Mouse (Mus musculus): ENCODE measurements around the gene Creg1. TPM values are rescaled to one million over a fixed set of nuclear protein-coding genes. Genes with fewer than 3 reads are reported as not detected.
A peak's percentile ranks its signal among the peaks of the same experiment; 100 is the strongest.
"Not testable (repeated sequence)": the region's sequence is repeated elsewhere in the genome, so short reads cannot be mapped to it uniquely, and the experiment has no call there.

Creg1 gene
- total RNA-seq, 2 experiments from 2014 or later: 54.3 to 62.4 TPM

DNA sequence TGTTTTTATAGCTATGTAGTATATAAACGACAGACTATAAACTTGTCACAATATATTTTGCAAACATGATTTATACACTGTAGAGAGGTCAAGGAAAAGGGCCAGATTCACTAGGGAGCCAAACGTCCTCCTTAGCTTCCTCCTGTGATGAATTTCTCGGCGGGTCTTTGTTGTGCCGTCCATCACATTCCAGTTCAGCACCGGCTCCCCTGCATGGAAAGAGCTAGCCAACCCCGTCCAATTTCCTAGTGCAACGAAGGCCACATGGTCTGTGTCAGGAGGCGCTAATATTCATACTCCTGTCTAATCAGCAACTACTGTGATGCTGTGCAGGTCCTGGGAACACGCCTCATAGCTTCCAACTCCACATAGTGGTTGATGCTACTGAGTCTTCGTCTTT lies 15.5 kb upstream of the Creg1 start:
- no peak for DNase-seq (ENCODE audit: low spot score)

DNA sequence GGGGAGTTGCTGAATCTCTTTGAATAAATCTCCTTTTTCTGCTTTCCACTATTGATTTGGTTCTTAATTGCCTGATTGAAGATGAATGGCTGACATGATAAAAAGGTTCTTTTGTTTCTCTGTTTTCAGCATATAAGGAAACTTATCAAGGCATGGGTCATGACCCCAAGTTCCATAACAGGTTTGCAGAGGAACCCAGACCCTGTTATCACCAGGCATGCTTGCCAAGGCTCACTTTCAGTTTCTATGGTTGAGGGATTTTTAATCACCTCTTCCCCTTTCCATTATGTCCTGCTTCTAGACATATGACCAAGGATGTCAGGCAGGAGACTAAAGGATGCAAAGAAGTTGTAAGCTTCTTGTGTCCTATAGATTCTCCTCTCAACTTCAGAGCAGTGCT lies 12.4 kb upstream of the Creg1 start:
- no peak for DNase-seq (ENCODE audit: low spot score)

DNA sequence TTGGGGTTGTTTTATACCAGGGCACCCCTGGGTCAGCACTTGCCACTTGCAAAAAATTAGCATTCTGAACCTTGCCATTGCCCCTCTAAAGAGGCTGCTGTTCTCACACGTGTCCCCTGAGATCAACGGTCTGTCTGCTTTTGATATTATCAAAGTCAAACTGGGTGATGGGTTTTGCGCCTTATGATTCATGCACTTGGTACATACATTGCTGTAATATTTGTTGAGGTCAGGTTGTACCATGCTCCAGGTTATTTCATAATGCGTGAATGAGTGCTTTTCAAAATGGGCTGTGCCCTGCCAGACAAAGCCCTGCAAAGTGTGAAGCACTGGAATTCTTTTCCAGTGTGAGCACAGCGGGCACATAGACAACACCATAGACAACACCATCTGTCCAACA lies 11.7 kb upstream of the Creg1 start:
- no peak for DNase-seq (ENCODE audit: low spot score)

DNA sequence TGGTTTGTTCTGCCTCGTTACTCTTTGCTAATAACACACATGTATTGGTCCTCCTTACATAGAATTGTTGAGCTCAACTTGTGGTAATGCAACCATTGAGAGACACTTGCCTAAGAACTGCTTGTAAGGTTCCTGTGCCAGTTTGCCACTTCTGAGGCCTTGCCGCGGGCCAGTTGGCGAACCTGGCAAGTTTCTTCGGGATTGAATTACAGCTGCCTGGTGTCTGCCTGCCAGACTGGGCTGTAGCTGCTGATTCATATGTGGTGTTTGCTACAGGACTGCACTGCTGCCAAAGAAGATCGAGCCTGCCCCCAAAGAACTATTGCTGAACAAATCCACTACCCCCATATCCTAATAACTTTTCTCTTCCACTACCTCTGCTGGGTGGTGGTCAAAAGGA lies 9.3 kb upstream of the Creg1 start:
- DNase-seq (ENCODE audit: low spot score): peak; percentile 86

DNA sequence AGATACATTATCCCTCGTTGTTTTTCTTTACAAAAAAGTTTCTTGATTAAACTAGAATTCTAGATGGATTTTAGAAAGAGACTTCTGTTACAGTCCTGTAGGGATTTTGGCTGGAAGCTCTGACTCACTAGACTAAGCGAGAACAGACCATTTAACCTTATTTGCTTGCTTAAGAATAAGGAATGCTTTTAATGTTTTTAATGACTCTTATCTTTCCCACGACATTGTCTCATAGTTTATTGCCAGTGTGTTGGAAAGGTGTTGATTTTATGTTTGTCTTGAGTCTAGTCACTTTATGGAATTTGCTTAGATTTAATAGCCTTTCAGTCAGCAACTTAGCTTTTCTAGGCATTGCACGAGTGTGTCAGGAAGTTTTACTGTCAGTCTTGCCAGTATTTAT lies 8.4 kb upstream of the Creg1 start:
- DNase-seq (ENCODE audit: low spot score): no peak

DNA sequence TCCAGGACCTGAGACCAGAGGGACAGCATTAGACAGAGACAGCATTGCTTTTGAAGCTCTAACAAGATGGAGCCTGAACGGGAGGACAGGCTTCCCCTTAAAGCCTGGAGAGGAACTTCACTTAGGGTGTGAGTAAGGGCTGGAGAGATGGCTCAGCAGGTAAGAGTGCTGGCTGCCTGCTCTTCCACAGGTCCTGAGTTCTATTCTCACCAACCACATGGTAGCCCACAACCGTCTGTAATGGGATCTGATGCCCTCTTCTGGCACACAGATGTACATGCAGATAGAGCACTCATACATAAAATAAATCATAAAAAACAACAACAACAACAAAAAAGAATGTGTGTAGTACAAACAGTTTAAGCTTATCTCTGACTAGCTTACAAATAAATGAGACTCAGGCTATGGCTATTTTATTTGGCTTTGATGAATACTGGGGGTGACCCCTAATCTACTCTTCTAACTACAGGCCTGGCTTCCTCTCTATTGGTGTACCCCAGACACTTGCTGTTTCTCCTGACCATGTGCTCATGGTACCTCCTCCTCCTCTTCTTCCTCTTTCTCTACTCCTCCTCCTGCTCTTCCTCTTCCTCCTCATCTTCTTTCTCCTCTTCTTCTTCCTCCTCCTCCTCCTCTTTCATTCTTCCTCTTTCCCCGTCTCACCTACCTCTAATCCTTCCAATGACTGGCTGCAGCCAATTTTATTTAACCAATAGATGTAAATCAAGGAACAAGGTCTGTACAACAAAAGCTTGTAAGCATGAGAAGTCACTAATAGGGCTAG lies 1.8 kb upstream of the Creg1 start:
- no peak for DNase-seq (ENCODE audit: low spot score)

DNA sequence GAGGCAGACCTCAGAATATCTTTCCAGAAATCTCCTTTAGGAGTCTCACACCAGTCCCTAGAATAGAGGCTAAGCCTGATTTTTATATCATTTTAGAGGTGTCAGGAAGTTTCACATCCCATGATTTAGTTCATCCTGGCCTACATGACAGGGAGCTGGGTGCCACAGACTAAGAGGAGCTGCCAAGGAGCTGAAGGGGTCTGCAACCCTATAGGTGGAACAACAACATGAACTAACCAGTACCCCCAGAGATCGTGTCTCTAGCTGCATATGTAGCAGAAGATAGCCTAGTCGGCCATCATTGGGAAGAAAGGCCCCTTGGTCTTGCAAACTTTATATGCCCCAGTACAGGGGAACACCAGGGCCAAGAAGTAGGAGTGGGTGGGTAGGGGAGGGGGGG lies 1.0 kb upstream of the Creg1 start:
- DNase-seq (ENCODE audit: low spot score): not testable (repeated sequence)

DNA sequence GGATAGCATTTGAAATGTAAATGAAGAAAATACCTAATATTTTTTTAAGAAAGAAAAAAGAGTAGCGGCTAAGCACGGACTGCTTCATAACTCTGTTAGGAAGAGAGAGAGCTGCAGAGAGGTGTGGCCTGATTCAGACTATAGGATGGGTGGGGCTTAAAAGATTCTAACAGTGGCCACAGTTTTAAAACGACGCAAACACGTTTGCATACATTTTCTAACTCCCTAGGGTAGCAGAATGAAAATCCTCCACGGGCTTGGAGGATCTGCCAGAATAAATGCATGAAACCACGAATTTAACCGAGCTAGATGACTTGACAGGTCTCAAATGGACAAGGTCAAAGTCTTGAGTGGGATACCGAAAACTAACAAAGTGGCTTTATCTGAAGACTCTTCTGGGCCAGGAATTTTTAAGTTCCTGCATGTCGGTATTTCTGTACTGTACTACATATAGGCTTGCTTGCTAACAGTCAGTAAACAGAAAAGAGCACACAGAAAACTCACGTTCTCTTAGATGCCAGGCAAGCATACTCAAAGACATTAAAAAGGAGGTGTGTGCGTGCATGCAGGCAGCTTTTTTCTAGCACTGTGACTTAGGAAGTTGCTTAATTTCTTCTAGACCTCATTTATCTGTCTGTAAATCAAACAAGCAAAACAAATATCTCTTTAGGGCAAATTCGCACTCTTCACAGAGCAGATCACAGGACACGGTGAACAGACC lies 472 bp upstream of the Creg1 start:
- no peak for DNase-seq (ENCODE audit: low spot score)

DNA sequence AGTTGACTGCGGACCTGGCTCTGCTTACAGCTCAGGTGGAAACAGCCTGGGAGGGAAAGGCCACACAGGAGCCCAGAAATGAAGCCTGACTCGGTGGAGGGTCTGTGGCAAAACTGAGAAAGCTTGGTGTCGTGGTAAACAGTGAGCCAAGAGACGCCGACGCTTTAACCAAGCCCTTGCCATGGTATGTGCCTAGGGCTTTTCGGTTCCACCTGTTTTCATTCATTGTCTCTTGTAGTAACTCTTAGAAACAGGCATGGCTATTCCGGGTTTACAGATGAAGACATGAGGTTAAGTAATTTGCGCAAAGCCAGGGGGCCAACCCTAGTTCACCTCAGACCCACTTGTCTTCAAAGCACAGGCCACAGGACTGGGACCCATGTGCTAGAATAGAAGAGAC lies 1.0 kb downstream of the Creg1 start:
- no peak for DNase-seq (ENCODE audit: low spot score)

DNA sequence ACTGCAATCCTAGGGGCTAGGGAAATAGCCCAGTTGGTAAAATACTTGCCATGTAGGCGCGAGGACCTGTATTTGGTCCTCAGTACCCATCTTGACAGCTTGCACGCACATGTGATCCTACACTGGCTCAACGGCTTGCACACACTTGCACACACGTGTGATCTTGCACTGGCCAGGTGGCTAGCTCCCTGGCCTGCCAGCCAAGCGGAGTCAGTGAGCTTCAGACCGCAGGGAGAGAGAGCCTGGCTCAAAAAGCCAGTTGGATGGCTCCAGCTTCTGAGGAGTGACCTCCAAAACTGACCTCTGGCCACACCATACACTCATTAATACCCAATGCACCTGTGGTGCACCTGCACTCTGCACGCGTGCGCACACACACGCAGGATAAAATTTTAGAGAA lies 1.5 kb downstream of the Creg1 start:
- DNase-seq (ENCODE audit: low spot score): no peak

DNA sequence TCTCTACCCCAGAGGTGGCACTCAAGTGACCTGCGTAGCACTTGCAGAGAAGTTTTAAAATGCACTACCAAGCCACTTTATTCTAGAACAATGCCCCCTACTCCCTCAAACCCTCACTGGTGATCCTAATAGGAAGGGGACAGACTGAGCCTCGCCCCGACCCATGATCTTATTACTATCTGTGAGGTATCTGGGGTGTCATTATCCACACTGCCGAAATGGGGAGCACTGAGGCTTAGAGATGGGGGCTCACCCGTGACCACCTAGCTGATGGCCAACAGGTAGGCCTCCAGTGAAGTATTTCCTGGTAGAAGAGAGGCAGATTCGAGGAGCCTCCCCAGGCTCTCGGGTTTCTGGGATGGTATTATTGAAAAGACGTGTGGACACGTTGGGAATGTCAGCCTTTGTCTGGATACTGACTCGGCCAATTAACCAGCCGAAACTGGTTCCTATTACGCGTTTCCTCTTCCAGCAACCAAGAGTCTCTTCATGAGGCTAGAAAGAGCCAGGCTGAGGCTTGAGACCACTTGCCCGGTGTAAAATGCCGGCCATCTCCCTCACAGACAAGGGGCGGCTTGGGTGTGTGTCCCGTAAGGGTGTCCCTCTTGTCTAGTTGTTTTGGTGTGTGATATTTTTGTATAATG lies 2.2 kb downstream of the Creg1 start:
- no peak for DNase-seq (ENCODE audit: low spot score)

DNA sequence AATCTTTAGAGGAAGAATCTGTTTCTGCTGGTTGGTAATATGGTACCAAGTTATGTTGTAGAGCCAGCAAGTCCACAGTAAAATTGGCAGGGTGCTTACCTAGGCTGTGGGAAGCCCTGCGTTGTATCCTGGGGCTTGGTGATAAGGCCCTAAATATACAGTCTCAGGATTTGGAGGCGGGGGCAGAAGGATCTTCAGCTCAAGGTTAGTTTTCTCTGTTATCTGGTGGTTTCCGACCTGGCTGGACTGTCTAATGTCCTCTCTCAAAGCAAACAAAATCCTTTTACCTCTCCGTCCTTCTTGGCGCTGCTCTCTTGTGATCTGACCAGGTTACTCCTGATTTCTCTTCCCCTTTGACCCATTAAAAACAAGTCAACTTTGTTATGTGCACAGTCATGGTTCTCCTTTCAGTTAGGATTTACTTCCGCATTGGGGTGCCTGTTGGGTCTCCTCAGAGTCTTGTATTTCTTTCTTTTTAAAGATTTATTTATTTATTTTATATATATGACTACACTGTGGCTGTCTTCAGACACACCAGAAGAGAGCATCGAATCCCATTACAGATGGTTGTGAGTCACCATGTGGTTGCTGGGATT lies 2.8 kb downstream of the Creg1 start:
- DNase-seq (ENCODE audit: low spot score): no peak

DNA sequence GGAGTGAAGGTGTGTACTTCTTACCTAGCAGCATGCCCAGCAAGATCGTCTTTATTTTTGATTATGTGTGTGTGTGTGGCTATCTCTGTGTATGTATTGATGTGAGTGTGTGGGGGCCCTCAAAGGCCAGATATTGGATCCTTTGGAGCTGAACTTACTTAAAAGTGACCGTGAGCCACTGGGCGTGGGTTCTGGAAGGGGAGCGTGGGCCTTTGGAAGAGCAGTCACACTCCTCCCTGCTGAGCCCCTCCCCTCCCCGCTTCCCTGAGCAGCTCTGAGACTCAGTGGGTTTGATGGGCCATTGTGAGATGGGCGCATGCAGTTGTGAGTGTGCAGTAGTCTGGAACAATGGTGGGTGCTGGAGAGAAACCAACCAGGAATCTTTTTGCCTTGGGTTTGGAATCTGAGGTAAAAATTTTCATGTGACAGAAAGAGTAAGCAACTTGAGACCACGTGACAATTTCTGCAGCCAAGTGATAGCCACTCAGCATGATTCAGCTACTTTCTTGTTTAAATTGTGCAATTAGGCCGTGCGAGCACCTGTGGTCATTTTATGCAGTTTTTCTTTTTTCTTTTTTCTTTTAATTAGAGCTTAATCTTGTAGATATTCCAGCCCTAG lies 5.5 kb downstream of the Creg1 start:
- DNase-seq (ENCODE audit: low spot score): no peak

DNA sequence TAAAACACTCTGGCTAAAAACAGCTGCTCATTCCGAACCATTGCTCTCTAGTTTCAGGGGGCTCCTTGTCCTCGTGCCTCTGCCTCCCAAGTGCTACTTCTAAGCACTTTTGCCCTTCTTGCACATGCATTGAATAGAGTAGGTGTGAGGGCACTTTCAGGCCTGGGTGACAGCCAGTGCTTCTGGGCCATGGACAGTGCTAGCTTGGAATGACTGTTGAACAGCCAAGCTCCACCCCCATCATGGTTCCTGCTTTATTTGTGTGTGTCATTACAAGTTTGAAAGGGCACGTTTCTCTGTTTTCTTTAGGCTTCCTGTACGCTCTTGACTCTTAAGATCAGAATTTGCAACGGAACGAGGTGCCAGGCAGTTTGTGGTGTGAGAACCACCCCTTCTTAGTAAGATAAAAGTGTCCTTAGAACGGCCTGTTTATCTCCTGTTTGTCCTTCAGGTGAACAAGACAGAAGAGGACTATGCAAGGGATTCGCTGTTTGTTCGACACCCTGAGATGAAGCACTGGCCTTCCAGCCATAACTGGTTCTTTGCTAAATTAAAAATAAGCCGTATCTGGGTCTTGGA lies 6.7 kb downstream of the Creg1 start:
- no peak for DNase-seq (ENCODE audit: low spot score)

DNA sequence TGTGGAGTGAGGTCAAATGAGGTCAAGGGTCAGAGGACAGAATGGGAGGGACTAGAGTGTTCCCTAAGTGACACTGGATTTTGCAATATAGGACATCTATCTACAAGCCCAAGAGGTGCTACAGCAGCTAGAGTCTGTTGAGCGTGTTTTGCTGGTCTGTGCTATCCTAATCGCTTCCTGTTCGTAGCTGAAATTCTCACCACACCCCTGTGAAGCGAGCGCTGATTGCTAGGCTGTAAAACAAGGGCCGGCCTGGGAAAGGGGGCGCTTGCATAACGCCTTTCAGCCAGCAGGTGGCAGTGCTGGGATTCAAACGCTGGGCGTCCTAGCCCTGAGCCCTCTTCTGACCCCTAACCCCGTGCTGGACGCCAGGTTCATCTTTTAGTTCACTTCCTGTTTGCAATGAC lies 7.9 kb downstream of the Creg1 start:
- peak; percentile 74 for DNase-seq (ENCODE audit: low spot score)

DNA sequence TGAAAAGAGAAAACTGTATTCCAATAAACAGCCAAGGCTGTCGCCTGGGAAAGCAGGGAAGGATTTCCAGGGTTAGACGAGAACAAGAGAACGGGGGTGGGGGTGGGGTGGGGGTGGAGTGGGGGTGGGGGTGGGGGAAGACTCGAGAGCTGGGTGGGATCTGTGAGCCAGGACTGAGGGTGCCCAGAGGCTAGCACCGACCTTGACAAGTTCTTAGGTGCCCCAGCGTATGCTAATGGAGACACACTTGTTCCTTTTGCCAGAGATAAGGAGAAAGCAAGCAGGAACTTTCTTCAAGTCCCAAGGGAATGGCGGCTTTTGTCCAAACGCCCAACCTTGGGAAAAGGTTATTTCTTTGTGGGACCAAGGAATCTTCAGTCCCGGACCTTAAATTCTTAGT lies 8.5 kb downstream of the Creg1 start:
- no peak for DNase-seq (ENCODE audit: low spot score)

DNA sequence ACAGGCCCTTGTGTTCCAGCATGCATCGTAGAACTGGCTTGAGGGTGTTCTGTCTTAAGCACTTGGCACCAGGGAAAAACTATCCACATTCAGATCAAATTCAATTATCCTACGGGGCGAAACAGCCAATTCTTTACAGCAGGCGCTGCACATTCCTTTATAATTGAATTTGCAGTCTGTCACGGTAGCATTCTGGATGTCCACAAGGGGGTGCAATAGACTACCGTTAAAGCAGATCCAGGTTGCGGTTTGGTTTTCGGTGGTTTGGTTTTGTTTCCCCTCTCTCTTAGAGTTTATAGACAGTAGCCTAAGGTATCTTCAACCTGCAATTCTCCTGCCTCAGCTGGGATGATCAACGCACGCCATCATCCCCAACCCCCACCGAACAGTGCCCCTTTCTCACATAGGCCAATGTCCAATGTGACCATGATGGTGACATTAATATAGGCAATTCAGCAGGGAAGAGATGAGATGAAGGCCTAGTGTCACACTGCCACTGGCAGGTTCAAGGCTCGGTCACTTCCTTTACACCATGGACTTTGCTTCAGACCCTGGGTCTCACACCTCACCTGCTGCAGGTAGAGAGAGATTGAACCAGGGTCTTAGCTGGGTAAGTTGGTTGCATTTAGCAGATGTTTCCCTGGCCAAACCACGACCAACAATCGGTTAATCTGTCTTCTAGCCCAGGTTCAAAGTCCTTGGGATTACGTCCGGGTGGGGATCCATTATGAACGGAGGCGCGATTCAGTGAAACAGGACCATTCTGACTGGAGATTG lies 12.2 kb downstream of the Creg1 start:
- peak; percentile 51 for DNase-seq (ENCODE audit: low spot score)

DNA sequence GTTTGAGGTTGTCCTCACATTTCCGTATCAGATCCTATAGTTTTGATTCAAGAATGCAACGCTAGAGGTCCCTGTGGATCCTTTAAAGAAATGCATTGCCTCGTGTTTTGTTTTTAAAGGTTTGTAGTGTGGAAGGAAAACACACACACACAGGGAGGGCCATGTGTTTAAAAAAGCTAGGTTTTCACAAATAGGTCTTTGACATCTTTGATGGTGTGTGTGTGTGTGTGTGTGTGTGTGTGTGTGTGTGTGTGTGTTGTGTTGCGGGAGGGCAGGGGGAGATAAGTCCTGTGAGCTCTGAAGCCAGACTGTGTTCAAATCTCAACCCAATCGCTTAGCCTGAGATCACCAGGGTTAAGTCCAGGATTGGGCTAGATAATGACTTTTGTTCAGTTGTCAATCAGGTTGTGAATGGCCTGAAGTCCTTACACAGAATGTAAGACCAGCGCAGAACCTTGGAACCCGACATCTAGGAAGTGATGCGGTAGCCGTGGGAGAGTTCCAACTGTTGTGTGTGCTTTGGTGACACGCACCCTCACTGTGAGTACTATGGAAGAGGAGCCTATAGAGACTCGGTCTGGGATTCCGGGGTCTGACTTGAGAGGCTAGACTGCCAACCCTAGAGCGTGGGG lies 16.5 kb downstream of the Creg1 start:
- no peak for DNase-seq (ENCODE audit: low spot score)

DNA sequence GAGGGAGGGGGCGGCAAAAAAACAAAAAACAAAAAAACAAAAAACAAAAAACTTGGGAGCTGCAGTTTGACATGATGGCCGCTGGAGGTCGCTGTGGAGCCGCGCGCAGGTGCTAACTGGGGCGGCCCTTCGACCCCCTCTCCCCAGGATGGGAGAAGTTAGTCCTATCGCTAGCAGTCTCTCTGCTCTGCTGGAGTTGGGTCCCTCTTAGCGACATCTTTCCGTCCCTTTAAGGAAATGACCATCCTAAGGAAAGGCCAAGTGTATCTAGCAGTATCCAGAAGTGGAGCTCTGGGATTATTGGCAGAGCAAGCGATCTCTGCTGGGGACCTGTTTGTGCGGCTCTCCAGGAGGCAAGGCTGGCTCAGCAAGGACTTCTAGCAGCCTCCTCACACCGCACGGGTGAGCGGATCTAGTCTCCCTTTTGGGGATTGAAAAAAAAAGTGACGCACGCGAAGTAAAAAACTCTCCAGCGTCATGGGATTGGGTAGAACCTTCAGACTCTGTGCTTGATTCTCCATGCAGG lies 17.1 kb downstream of the Creg1 start:
- peak; percentile 25 for DNase-seq (ENCODE audit: low spot score)

DNA sequence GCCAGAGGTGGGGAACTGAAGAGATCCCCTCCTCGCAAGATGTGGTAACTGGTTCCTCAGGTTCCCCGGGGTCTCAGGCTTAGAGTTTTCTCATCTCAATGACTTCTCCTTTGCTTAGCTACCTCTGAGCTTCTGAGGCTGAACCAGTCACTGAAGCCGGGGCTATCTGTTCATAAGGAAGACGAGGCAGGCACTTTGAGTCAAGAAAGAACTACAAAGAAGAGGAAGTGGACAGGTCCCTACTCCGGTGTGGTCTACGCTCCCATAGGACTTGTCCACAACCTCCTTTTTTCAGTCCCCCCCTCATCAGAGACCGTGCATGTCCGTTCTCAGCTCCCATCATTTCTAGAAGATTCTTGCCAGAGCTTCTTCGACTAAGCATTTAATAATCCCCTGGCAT lies 17.9 kb downstream of the Creg1 start:
- no peak for DNase-seq (ENCODE audit: low spot score)
